Mouse (Mus musculus) bone marrow macrophage, adult 2 months (primary cell): Measurements from ENCODE around the gene Rnf7. TPM values are rescaled to one million over a fixed set of nuclear protein-coding genes. Genes with fewer than 3 reads are reported as not detected.
A peak's percentile ranks its signal among the peaks of the same experiment; 100 is the strongest.

Experiments used
- H3K27ac ChIP-seq: 2 replicates; pipeline ENCODE4 v1.5.1; 2012; ENCODE audit warnings: low read depth, low read length; ENCODE audit not compliant: insufficient read depth
- H3K4me1 ChIP-seq: 2 replicates; pipeline ENCODE4 v1.6.1; 2012; ENCODE audit warnings: low read length; ENCODE audit not compliant: control insufficient read depth, insufficient read depth
- H3K4me3 ChIP-seq: 2 replicates; pipeline ENCODE4 v1.5.1; 2012; ENCODE audit warnings: mild to moderate bottlenecking, low read length, moderate library complexity; ENCODE audit not compliant: insufficient read depth
- CTCF ChIP-seq: IDR thresholded peaks from 2 replicates; pipeline ENCODE4 v1.5.1; 2012; ENCODE audit warnings: low read depth, mild to moderate bottlenecking, low read length, moderate library complexity
- POLR2A ChIP-seq: IDR thresholded peaks from 2 replicates; pipeline ENCODE4 v1.6.1; 2012; ENCODE audit warnings: mild to moderate bottlenecking, low read depth, low read length, borderline replicate concordance
- polyA plus RNA-seq: library from polyadenylated mRNA; stranded (reverse); fragments of >200 nt; gene quantifications from 2 replicates; pipeline ENCODE4 v1.2.4, GENCODE M21; 2012; ENCODE audit not compliant: missing spikeins, insufficient read depth, insufficient read length

Gene Rnf7
- polyA plus RNA-seq, 1 experiment = 96.4 TPM

DNA sequence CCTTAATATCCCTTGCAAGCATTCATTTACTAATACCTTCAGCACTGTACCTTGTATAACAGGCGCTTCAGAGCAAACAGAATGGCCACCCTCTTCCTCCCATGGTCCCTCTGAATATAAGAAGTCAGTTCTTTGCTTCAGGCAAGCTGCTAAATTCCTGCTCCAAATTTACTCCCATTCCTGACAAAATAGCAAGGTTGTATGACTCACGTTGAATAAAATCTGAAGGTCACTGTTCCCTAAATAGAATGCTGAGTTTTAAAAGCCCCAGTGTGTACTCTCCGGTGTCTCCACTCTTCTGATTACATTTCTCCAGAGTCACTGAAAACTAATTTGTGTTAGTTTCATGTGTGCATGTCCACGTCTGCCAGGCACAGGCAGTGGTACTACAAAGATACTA lies 33.1 kb downstream of the Rnf7 start:
- H3K27ac ChIP-seq = no peak overlapping the region

DNA sequence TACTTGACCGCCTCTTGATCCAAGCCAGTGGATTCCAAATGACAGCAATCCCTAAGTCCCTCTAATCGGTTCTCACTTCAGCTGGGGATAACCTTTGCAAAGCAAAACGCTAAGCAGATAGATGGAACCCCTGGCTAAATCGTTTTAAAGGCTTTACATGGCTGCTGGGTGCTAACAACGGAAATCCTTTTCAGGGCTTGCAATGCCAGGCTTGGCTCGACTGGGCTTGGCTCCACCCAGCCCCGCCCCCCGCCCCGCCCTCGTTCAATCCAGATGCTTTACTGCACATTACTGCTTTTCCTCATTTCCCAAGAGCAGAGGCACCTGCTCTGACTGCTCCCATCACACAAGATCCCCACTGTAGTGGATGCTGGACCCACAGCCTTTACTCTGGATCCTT lies 36.4 kb downstream of the Rnf7 start:
- Histone ChIP-seq H3K4me3 (no peak overlapping the region), H3K27ac (no peak overlapping the region), H3K4me1 (peaks cover 13% of the 10 kb centered on the region)
- TF ChIP-seq CTCF = no peak
- TF ChIP-seq POLR2A = no peak

More for the DNA sequence above, 33.1 kb downstream of the Rnf7 start:
- Histone ChIP-seq H3K4me1 (peaks cover 5% of the 10 kb centered on the region), H3K4me3 (no peak overlapping the region)
- TF ChIP-seq CTCF (no peak), POLR2A (no peak)

DNA sequence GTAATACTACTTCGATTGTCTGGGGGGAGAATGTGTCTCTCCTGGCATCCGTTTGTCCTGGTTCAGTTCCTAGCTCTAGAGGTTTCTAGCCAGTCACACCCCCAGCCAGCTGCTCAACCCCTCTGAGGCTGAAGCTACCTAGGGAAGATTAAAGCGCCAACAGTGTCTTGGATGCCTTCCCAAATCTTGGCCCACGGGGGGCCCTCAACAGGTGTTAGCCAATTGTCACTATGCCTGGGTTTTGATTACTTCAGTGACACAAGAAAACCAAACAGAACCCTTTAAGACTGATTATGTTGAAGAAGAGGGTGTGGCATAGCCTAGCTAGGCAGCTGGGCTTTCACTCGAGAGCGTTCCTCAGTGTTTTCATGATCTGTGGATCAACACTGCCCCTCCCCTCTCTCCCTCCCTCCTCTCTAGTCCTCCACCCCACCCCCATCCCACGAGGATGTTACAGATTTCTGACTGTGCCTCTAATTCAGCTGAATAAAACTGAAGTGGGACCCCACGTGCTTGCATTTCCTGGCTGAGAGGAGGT lies 40.1 kb downstream of the Rnf7 start:
- Histone ChIP-seq H3K4me1 (peaks cover 15% of the 10 kb centered on the region), H3K4me3 (peak overlapping the region; percentile 64), H3K27ac (peak overlapping the region; percentile 64)
- TF ChIP-seq POLR2A = no peak
- peak; percentile 9; the same call in 1 of the 2 replicates for TF ChIP-seq CTCF

DNA sequence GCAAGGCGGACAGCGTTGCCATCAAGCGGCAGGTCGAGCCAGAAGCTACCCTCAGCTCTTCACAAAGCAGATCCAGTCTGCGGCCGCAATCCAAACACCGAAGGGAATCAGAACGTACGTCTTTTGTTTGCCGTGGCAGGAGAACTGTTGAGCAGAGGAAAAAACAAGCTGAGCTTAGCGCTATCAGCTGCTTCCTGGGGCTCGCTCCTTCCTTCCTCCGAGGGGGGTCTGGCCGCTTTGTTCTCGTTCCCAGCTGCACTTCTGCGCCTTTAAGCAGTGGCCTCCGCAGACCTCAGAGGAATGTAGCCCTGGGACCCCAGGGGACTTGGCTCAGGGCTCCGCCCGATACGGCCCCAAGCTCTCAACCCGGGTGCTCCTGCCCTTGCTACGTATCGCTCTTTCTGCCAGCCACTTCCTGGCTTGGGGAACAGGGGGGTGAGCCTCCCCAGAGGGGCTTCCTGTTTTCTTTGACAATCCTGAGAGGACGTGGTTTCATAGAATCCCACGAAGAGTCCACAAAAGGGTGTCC lies 40.6 kb downstream of the Rnf7 start:
- TF ChIP-seq CTCF = no peak
- TF ChIP-seq POLR2A = no peak
- H3K4me3 ChIP-seq = peak overlapping the region; percentile 64
- peaks cover 15% of the 10 kb centered on the region for H3K4me1 ChIP-seq
- peak overlapping the region; percentile 64 for H3K27ac ChIP-seq

DNA sequence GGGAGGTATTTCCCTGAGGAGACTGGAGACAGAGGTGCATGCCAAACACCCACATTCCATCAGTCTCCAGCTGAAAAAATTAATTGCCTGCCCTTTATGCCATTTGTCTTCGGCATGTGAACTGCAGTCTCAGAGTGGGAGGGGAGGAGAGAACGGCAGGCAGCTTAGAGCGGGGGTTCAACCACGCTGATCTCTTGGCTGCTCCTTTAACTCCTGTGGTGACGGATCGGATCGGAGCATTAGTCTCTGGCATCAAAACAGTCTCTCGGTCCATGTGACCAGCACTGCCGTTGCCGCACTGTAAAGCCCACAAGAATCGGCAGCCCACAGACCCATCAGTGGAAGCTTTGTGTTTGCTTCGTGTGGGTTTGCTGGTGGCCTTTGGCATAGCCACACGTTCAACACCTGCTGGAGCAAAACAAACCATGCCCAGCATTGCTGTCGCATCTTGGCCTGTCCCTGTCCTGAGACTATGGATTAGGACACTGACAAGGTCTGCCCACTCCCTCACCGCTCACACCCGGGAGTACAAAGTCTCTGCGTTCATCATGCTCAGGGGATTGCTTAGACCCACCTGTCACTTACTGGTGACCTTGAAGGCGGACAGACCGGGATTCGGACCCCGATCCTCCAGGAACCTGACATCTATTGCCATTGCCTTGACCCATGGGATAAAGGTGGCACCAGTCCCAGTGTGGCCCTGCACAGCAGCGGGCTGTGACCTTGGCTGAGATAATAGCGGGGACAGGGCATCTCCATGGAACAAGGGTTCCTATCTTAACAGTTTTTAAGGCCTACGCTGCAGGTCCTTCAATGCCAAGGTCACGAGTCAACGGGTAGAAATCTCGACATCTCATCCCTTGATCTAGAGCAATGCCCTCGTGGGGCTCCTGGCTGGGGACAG lies 41.3 kb downstream of the Rnf7 start:
- peak overlapping the region; percentile 64 for H3K27ac ChIP-seq
- no peak for TF ChIP-seq CTCF
- no peak for TF ChIP-seq POLR2A

DNA sequence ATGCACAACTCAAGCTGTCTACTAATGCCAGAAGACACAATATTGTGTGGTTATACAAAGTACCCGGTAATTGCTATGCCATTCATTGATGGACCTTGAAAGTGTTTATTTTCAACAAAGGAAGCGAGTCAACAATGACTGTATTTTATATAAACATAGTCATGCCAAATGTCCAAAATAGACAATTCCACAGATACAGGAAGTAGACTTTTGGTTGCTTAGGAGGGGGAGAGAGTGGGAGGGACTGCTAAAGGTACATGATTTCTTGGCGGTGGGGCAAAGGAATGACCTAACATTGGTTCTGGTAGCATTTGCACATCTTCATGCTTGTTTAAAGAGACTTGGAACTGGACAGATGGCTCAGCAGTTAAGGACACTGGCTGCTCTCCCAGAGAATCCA lies 45.9 kb downstream of the Rnf7 start:
- no peak overlapping the region for H3K4me3 ChIP-seq
- H3K27ac ChIP-seq = no peak overlapping the region
- H3K4me1 ChIP-seq = peaks cover 7% of the 10 kb centered on the region
- TF ChIP-seq CTCF (no peak), POLR2A (no peak)

More for the DNA sequence above, 41.3 kb downstream of the Rnf7 start:
- Histone ChIP-seq H3K4me3 (peak overlapping the region; percentile 64), H3K4me1 (peaks cover 15% of the 10 kb centered on the region)

DNA sequence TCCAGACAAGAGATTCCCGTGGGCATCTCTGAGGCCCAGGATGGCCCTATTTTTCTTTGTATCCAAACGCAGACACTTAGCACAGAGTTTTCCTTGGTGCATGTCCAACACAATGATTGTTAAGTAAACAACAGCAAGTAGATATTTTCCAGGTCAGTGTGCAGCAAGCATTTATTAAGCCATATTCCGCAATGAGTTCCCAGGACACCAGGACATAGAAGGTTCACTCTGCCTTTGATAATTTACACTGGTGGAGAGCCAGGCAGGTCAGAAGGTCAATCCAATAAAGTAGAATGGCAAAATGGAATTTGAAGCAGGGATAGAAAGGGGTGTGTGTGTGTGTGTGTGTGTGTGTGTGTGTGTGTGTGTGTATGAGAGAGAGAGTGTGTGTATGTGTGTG lies 47.4 kb downstream of the Rnf7 start:
- Histone ChIP-seq H3K4me1 (no peaks in the 10 kb centered on the region), H3K27ac (no peak overlapping the region), H3K4me3 (no peak overlapping the region)
- TF ChIP-seq POLR2A (no peak), CTCF (no peak)

DNA sequence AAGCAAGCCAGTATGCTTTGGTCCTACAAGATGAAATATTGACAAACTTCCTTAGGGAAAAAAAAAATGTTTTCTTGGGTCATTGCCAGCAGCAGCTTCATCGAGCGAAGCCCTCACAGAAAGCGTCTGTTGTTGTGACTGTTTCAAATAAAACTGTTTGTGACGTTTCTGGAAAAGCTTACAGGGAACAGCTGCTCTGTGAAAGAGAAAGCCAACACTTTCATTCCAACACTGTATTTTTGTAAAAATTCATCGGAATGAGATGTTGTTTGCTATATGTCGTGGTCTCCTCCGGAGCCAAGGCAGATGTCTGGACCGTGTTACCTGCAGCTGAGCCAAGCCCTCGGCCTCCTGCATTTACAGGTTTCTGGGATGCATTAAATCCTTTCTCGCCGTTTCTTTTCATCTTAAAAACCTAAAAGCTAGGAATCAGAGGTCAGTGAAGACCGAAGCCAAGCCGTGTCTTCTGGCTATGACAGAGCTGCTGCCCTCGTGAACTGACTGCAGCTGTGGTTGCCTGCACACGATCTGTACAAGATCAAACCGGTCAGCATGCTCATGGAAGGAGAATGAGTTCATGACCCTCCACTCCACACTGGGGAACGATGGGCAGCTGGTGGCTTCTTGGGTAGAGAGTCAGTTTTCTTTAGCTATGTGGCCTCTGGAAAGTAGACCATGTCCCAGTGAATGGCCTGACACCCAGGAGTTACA lies 50.0 kb downstream of the Rnf7 start:
- TF ChIP-seq CTCF = no peak
- TF ChIP-seq POLR2A = no peak

DNA sequence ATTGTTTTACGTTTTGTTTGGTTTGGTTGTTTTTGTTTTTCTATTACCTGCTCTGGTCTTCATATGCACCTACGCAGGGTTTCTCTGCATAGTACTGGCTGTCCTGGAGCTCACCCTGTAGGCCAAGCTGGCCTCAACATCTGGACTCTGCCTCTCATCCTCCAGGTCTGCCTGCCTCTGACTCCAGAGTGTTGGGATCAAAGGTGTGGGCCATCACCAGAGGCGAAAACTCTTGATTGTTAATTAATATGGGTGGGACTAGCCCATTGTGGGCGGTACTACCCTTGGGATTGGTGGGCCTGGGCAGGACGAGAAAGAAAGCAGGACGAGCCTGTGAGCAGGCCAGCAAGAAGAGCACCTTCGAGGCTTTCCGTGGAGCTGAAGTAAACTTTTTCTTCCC lies 54.4 kb downstream of the Rnf7 start:
- Histone ChIP-seq H3K4me3 (no peak overlapping the region), H3K4me1 (no peaks in the 10 kb centered on the region; the same call in 1 of the 2 replicates)
- TF ChIP-seq CTCF = no peak
- no peak for TF ChIP-seq POLR2A

More for the DNA sequence above, 50.0 kb downstream of the Rnf7 start:
- H3K27ac ChIP-seq = no peak overlapping the region
- no peak overlapping the region for H3K4me3 ChIP-seq
- no peaks in the 10 kb centered on the region for H3K4me1 ChIP-seq

More for the DNA sequence above, 54.4 kb downstream of the Rnf7 start:
- no peak overlapping the region for H3K27ac ChIP-seq

Other genes with a start within 250 kb of the Rnf7 start
- gene Atp1b3, start 114.2 kb downstream of the Rnf7 start, polyA plus RNA-seq = 222 and 227 TPM in 2 replicates
- not detected in 2 replicates for gene Gm28729, start 46.6 kb upstream of the Rnf7 start, polyA plus RNA-seq
- 5.2 and 6.0 TPM in 2 replicates for gene Rasa2, start 152.9 kb upstream of the Rnf7 start, polyA plus RNA-seq